Mouse (Mus musculus) brain, embryonic 14.5 days (tissue): ENCODE data around the gene Sbk3. TPM values are rescaled to one million over a fixed set of nuclear protein-coding genes. Genes with fewer than 3 reads are reported as not detected.
A peak's percentile ranks its signal among the peaks of the same experiment; 100 is the strongest.

Source experiments
- DNase-seq: peaks from one replicate; pipeline ENCODE4 v3.0.0-alpha.2; 2011; ENCODE audit warnings: low read depth
- CTCF ChIP-seq: fragments of 200-500 bp; IDR thresholded peaks from 2 replicates; pipeline ENCODE4 v1.5.1; 2012; ENCODE audit warnings: inconsistent platforms, mild to moderate bottlenecking, moderate library complexity, borderline replicate concordance; ENCODE audit not compliant: insufficient read depth, insufficient read length; ENCODE audit errors: extremely low read depth
- POLR2A ChIP-seq: fragments of 200-500 bp; IDR thresholded peaks from 2 replicates; pipeline ENCODE4 v1.6.1; 2012; ENCODE audit warnings: mild to moderate bottlenecking, inconsistent platforms, borderline replicate concordance; ENCODE audit not compliant: poor library complexity, insufficient read depth, insufficient read length, severe bottlenecking; ENCODE audit errors: extremely low read depth
- polyA plus RNA-seq: library from polyadenylated mRNA; depleted of rRNA; stranded (reverse); fragments of >200 nt; gene quantifications from 2 replicates; pipeline ENCODE4 v1.2.3, GENCODE M21; 2012

The Sbk3 gene
- polyA plus RNA-seq, 1 experiment = 2.0 TPM

DNA sequence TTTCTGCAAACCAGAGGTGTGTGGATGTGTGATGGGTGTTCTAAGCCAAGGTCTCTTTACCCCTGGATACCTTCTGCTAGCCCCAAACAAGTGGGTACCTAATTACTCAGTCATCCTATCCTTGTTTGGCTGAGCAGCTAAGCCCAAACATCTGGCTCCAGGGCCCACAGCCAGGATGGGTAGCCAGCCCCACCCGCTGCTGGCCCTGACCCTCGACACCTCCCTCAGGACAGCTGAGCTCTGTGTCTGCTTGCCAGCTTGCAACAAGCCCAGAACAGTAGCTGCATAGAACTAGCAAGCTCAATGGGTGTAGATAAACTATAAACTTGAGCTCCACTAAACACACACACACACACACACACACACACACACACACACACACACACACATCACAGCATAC is 23.1 kb downstream of the Sbk3 start:
- no peak for DNase-seq
- no peak for TF ChIP-seq CTCF
- no peak for TF ChIP-seq POLR2A

DNA sequence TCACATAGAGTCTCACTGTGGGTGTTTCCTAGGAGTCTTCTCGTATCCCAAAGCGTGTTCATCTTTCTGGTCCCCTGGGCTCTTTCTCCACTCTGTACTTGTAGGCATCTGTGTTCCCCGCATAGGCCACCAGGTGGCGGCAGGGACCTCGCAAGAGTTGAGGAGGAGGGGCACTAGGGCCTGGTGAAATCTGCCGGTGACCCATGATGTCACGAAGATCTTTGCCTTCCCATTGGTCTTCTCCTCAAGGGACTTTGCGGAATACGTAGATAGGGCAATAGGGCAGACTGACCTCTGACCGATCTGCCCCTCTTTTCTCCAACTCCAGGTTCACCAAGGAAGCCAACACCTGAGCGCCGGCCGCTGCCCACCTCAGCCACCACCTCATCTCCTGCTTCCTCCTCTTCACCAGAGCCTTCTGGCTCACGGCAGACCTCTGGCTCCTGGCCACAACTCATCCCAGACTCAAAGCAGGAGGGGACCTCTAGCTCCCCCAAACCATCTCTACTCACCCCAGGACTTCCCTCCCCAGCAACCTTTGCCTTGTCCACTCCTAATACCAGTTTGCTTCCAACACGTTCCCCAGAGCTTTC is 27.6 kb downstream of the Sbk3 start:
- DNase-seq = peak; percentile 92
- TF ChIP-seq POLR2A = no peak
- TF ChIP-seq CTCF = peak; percentile 90

DNA sequence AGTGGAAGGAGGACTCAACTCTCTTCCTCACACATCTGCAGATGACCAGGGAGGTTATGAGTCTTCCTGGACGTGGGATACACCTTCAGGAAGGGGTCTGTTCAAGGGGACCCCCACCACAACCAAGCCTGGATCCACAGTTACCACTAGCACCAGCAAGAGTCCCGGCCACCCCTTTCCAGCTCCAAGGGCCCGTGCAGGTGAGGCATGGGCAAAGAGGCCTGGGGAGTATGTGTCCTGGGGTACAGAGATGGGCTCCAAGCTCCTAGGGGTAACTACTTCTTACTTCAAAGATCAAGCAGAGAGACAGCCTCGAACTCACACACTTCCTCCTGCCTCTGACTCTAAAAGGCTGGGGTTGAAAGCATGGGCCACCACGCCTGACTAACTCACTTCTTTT is 28.3 kb downstream of the Sbk3 start:
- no peak for DNase-seq

DNA sequence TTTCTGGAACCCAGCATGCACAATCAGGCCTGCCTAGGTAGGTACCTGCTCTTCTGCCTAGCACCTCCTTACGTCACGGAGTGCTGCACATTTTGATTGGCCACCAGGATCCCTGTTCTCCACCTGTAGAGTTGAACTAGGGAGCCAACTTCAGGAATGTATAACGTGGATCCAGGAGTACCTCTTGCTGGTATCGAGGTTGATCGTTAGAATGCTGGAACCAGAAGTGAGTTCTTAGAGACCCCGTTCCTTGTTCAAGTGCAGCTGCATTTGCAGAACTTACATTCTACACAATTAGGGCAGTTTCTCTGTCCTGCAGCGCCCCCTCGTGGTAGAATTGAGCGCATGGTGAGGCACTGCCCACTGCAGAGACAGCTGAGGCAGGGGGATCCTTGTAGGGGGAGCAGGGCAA is 30.9 kb downstream of the Sbk3 start:
- peak; percentile 84 for DNase-seq
- TF ChIP-seq POLR2A = no peak
- peak; percentile 82 for TF ChIP-seq CTCF

More for the DNA sequence above, 28.3 kb downstream of the Sbk3 start:
- TF ChIP-seq CTCF = no peak
- no peak for TF ChIP-seq POLR2A

DNA sequence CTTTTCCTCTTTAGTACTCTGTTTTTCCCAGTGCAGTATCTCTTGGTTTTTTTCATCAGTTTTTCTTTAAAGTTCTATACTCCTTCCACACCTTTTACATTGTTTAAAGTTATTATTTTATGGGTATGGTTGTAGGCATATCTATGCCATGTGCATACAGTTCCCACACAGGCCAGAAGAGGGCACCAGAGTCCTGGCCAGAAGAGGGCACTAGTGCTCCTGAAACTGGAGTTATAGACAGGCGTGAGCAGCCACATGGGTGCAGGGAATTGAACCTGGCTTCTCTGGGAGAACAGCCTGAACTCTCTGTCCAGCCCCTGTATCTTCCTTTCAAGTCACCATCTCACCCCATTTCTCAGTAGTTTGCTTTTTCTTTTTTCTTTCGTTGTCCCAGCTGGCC is 32.5 kb downstream of the Sbk3 start:
- peak; percentile 84 for TF ChIP-seq CTCF
- TF ChIP-seq POLR2A = no peak
- peak; percentile 58 for DNase-seq

DNA sequence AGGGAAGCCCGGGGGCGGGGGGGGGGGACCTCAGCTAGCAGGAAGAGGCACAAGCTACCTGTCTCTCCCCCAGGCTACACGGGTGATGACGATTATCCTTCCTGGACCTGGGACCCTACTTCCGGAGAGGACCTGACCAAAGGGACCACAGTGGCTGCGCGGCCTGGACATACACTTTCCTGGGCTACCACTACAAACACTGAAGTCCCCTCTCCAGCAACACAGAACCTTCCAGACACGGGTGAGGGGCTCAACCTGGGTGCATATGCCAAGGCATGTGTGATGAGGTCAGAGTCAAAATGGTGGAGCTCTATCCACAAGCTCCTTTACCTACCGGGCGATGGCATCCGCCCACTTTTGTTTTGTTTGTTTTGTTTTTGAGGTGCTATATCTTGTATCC is 33.6 kb downstream of the Sbk3 start:
- no peak for DNase-seq
- no peak for TF ChIP-seq CTCF
- no peak for TF ChIP-seq POLR2A

DNA sequence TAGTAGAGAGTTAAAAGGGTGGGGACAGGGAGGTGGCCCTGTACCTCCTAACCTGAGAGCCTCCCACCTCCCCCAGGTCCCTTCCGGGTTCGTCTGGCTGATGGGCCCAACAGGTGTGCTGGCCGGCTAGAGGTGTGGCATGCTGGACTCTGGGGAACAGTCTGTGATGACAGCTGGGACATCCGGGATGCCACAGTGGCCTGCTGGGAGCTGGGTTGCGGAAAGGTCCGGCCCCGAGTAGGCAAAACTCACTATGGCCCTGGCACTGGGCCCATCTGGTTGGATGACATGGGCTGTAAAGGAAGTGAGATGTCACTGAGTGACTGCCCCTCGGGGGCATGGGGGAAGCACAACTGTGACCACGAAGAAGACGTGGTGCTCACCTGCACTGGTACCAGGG is 34.1 kb downstream of the Sbk3 start:
- no peak for DNase-seq
- no peak for TF ChIP-seq POLR2A
- no peak for TF ChIP-seq CTCF

DNA sequence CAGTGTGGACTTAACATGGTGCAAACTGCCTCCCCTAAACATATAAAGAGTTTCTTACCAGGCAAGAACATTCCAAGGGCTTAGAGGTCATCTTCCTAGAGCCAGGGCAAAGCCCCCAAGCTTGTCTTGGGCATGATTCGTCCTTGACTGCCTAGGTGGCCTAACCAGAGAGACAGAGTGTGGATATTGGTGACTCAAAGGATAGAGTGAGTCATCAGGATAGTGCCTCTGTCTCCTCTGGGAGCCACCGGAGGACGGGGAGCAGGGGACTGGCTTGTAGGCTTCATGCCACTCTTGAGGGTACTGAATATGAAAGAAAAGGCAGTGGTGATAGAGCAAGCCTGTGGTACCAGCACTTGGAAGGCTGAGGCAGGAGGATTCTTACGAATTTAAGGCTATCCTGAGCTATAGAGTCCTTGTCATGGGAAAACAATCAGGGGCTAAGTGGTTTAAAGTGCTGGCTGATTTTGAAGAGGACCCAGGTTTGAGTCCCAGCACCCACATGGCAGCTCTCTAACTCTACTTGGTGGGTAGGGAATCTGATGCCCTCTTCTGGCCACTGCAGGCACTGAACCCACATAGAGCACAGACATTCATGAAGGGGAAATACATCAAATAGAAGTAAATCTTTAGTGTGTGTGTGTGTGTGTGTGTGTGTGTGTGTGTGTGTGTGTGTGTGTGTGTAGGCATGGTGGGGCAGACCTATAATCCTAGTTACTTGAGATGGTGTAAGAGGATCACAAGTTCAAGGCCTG is 36.6 kb downstream of the Sbk3 start:
- no peak for DNase-seq
- TF ChIP-seq CTCF (no peak), POLR2A (no peak)

DNA sequence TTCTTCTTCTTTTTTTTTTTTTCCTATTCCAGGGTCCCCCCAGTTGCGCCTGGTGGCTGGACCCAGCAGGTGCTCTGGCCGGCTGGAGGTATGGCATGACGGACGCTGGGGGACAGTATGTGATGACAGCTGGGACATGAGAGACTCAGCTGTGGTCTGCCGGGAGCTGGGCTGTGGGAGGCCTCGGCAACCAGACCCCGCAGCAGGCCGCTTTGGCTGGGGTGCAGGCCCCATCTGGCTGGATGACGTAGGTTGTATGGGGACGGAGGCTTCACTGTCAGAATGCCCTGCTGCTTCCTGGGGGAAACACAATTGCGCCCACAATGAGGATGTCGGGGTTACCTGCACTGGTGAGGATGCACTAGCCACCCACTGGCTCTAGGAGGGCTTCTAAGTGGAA is 37.9 kb downstream of the Sbk3 start:
- TF ChIP-seq POLR2A (no peak), CTCF (no peak)

DNA sequence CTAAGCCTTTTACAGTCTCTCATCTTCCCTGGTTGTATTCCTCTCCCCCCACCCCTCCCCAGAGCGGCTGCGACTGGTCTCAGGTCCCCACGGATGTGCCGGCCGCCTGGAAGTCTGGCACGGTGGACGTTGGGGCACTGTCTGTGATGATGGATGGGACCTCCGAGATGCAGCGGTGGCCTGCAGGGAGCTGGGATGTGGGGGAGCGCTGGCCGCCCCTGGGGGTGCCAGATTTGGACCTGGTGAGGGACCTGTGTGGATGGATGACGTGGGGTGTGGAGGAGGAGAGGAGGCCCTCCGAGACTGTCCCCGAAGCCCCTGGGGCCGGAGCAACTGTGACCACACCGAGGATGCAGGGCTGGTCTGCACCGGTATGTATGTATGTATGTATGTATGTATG is 42.6 kb downstream of the Sbk3 start:
- DNase-seq = no peak
- TF ChIP-seq POLR2A = no peak
- no peak for TF ChIP-seq CTCF

More for the DNA sequence above, 37.9 kb downstream of the Sbk3 start:
- DNase-seq = no peak

DNA sequence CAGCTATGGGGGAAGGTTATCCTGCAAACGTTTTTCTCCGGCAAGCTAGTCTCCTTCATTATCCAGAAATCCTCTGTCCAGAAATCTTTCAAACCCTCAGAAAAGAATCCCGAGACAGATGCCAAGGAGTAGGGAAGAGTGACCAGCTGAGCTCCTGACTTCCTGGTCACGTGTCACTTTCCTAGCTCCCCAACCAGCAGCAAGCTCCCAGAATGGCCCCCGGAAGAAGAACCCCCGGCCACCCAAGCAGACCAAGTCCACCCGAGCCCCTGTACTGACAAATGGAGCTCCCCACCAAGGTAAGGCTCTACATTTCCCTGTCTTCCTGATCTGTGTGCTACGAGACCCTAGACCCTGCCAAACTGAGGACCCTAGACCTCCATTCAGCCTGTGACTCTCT is 43.3 kb downstream of the Sbk3 start:
- DNase-seq = no peak
- TF ChIP-seq POLR2A (no peak), CTCF (no peak)

DNA sequence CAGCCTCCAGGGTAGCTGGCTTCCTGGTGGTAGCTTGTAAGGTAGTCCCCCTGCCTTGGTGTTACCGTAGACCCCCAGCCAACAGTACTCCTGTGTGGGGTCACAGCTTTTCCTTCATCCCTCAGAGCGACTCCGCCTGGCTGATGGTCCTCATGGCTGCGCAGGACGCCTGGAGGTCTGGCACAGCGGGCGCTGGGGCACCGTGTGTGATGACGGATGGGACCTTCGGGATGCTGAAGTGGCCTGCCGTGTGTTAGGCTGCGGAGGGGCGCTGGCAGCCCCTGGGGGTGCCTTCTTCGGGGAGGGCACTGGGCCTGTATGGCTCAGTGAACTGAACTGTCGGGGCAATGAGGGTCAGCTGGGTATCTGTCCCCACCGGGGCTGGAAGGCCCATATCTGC is 44.1 kb downstream of the Sbk3 start:
- DNase-seq = no peak
- TF ChIP-seq POLR2A = no peak
- no peak for TF ChIP-seq CTCF
